Mouse (Mus musculus) gastrocnemius, adult 18-20 months (tissue): ENCODE results near the gene Ppp1r21. TPM values are rescaled to one million over a fixed set of nuclear protein-coding genes. Genes with fewer than 3 reads are reported as not detected.

Experiments used
- DNase-seq: peaks from one replicate; pipeline ENCODE4 v3.0.0; 2021; ENCODE audit warnings: low spot score
- total RNA-seq, 2 experiments: library from RNA; stranded (reverse); gene quantifications; 2 replicates each; pipeline ENCODE4 v1.2.3; 2021

Ppp1r21 gene
- total RNA-seq, 2 experiments from 2014 or later = 6.2 TPM

GRCm38 (mm10) chr17:88527781-88528180 is 2.1 kb upstream of the Ppp1r21 start:
- peak; percentile 34 for DNase-seq

- DNase-seq = no peak
Measured at GRCm38 (mm10) chr17:88530236-88530619, 310 bp downstream of the Ppp1r21 start.

DNA sequence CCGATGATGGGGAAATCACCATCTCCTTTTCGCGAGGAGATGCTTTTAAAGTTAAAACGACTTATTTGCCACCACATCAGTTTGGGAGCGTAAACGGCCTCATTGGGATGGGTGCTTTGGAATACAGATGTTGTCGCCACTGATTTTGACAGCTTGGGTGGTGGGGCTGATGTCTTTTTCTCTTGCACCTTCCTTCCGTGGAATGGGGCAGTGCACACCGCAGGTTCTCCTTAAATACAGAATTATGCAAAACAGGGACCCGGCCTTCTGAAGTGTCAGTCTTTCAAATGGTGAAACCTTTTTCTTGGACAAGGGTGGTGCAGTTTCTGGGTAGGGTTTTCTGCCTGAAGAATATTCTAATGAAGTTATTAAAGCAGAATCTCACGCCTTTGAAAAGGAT is 749 bp downstream of the Ppp1r21 start:
- no peak for DNase-seq

GRCm38 (mm10) chr17:88531176-88531575 is 1.3 kb downstream of the Ppp1r21 start:
- DNase-seq = no peak

DNA sequence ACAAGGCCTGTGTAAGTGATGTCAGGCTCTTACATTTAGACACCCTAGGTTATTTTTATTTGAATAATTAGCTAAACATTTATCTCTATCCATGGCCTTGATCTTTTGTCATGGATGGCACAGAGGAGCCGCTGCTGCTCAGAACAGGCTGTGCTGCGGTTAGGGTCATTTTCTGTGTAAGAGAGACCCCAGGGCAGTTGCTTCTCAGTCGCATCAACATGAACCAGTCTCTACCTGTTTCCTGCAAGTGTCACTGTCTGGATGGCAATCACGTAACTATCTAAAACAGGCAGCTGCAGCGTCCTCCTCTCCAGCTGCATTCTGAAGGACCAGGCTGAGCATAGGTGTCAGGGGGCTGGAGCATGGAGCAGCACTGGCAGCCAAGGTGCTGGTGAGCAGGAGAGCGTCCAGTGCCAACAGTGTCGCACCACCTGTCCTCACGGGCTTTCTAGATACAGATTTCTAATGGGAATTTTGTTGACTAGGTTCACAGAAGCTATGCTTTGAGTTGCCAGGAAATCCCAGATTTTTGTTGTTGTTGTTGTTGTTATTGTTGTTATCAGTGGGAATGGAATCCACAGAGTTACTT is 8.0 kb downstream of the Ppp1r21 start:
- no peak for DNase-seq

DNA sequence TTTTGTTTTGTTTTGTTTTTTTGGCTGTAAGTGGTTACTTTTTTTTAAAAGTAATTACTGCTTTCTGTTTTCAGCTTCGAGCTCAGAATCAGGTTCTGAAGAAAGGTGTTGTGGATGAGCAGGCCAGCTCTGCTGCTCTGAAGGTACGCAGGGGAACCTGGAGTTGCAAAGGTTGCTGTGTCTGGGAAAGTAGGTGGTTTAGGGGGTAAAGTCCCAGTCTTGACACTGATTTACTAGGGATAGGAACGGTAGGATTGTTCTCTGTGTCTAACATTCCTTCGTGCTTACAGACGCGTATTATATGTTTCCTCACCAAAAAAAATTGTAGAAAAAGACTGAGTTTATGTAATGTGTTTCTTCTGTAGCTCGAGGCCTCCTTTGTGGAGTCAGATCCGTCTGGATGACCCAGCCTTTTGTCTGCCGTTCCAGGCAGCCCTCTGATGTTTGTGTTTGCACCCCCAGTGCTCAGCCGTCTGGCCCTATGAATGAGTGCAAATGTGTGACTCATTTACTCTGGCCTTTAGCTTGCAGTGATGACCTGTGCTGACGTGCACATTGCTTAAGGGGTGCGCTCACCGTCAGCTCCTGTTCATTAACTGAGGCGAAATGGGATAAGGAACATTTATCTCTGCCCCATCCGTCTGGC is 13.0 kb downstream of the Ppp1r21 start:
- DNase-seq = no peak

DNA sequence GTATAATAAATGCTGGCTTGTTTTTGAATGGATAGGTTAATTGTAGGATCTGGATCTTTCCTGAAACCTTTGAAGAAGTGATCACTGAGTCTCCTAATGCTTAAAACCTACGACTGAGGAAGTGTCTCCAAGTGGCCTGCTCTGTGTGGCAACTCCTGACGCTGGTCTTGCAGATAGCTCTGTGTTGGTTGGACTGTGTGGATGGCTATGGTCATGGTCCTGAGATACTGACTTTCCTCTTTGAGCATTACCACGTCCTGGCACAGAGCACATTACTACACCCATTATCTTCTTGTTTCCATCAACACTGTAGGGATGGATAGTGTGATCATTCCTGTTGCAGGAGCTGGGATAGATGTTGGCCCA is 13.5 kb downstream of the Ppp1r21 start:
- no peak for DNase-seq

GRCm38 (mm10) chr17:88545217-88545784 is 15.4 kb downstream of the Ppp1r21 start:
- no peak for DNase-seq

- DNase-seq = no peak
Measured at GRCm38 (mm10) chr17:88546745-88547144, 16.8 kb downstream of the Ppp1r21 start.

DNA sequence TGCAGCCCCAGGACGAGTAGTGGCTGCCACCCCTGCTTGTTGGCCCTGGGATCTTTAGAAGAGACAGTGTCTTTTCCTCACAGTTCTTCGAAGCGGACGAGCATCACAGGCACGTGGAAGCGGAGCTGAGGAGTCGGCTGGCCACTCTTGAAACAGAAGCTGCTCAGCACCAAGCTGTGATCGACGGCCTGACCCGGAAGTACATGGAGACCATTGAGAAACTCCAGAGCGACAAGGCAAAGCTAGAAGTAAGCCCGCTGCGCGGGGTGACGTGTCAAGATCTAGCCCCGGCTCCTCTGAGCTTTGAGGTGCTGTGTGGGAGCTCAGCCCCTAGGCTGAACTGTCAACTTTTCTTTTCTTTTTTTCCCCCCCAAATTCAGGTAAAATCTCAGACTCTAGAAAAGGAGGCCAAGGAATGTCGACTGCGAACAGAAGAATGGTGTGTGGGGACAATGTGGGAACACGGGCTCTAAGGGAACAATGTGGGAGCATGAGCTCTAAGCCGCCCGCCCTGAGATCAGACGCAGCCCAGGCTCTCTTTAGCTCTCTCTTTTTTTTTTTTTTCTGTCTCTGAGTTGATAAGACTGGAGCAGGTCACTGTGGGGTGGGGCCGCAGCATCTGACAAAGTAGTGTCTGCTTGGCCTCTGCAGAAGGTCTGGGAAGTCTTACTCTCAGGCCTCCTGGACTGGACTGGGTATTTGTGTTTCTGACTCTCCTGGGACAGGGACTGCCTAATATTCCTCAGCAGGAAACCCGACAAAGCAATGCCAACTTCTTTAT is 19.7 kb downstream of the Ppp1r21 start:
- no peak for DNase-seq

- no peak for DNase-seq
Measured at GRCm38 (mm10) chr17:88550351-88550750, 20.4 kb downstream of the Ppp1r21 start.

DNA sequence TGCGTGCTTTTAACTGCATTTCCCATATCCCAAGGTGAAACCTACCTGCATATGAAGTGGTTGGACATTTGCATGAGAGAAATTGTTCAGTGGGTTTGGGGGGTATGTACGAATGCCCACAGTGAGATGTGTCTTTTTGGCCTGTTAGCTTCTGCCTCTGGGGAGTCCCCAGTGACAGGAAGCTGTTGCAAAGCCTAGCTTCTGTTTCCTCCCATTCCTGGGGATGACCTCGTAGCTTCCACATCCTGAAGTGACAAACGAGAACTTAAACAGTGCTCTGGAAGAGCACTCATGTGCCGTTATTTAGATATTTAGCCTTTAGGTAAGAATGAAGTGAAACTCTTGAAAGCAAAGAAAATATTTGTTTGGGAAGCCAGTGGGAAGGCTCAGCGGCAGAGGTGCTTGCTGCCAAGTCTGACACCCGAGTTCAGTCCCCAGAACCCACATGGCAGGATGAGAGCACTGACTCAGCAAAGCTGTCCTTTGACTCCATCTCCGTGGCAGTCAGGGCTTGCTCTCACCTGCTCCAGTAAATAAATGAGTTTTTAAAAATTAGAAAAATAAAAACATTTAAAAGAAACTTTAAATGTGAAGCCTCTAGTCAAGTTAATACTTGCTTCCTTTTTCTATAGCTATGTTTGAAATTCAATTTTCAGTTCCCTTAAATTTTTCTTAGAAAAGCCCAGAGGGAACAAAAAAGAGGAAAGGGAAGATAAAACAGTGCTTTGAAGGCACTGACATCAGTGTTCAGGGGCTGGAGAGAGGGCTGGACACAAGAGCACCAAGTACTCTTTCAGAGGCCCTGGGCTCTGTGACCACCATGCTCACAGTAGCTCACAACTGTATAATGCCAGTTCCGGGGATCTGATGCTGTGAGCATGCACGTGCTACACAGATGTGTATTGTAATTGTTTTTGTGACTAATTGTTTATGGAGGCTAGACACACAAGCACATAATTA is 21.3 kb downstream of the Ppp1r21 start:
- peak; percentile 15 for DNase-seq

GRCm38 (mm10) chr17:88552556-88552955 is 22.6 kb downstream of the Ppp1r21 start:
- DNase-seq = no peak

- DNase-seq = no peak
Measured at GRCm38 (mm10) chr17:88553001-88553449, 23.1 kb downstream of the Ppp1r21 start.

- DNase-seq = no peak
Measured at GRCm38 (mm10) chr17:88553473-88554087, 23.7 kb downstream of the Ppp1r21 start.

DNA sequence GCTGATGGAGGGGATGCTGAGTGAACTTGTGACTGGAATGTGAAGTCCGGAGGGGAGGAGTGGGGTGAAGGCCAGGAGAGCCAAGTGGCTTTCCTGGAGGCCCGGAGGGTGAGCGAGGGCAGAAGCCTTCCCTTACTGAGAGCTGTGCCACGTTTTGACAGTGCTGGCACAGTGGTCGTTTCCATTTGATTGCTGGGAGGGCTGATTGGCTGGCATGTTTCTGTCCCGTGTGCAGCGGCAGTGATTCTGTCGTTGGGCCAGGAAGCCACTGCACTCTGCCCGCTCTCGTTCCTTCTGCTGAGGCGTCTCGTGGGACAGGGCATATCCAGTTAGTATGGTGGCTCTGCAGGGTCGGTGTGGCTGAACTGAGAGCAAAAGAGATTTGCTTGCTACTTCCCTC is 26.3 kb downstream of the Ppp1r21 start:
- DNase-seq = no peak

- no peak for DNase-seq
Measured at GRCm38 (mm10) chr17:88556688-88557087, 26.8 kb downstream of the Ppp1r21 start.

DNA sequence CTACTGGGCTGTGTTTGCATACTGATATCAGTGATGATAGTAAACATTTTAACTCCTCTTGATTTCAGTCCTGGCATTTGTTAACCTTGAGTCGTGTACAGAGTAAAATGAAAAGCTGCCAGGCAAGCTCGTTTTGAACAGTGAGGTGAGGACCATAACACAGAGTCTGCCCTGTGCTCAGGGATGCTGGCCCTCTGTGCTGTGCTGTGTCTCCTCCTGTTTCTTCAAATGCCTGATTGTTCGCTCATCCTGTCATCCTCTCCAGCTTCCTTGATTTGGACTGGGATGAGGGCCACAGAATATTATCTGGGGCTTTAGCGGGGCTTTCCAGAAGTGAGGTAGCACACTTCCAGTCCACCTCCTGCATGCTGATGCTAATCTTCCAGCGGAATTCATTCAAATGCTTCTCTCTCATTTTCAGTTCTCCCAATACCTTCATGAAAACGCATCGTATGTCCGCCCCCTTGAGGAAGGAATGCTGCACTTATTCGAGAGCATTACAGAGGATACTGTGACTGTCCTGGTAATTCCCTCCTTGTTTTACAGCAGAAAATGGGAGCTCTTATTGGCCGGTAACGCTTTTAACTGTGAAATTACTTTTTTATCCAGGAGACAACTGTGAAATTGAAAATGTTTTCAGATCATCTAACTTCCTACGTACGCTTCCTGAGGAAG is 28.4 kb downstream of the Ppp1r21 start:
- peak; percentile 74 for DNase-seq

- DNase-seq = no peak
Measured at GRCm38 (mm10) chr17:88563611-88564010, 33.7 kb downstream of the Ppp1r21 start.
